Mouse (Mus musculus) kidney, postnatal 36 days (tissue): ENCODE data around the gene Afap1.

Source experiments
- DNase-seq, 2 experiments: peaks; one replicate each; pipeline ENCODE4 v3.0.0; 2021 to 2022; ENCODE audit warnings: mixed read lengths in 2 of 2

Afap1 gene

GRCm38 (mm10) chr5:36043154-36043553, 150.0 kb downstream of the Afap1 start:
- DNase-seq = peak in 1 of 2 experiments; percentile 12
